Mouse (Mus musculus) lung, adult 2 months (tissue): ENCODE data around the gene Fbxo22.

Experiments
- CTCF ChIP-seq: fragments of 200-500 bp; IDR thresholded peaks from 2 replicates; pipeline ENCODE4 v1.5.1; 2011; ENCODE audit warnings: mild to moderate bottlenecking, low read length, control low read depth; ENCODE audit not compliant: insufficient read depth
- POLR2A ChIP-seq: fragments of 200-500 bp; IDR thresholded peaks from 2 replicates; pipeline ENCODE4 v1.6.1; 2011; ENCODE audit warnings: low read depth, mild to moderate bottlenecking, control low read depth, low read length, borderline replicate concordance; ENCODE audit errors: extremely low read depth

DNA sequence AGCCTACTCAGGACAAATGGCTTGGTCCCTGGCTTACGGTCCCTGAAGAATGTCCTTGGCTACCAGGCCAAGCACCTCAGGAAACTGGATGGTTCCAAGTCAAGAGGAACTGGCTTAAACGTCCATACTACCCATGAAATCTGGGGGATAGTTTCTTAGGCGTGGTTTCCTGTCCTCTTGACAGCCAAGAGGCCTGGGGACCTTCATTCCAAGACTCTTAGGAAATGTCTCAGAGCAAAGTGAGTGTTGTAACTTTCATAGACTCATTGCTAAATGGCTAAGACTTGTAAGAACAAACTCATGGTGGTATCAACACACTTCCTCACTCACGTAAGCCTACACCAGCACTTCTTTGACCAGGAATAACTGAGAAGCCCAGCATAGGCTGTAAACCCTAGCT lies 46.9 kb downstream of the Fbxo22 start:
- TF ChIP-seq CTCF: no peak
- no peak for TF ChIP-seq POLR2A
